Mouse (Mus musculus) brain, embryonic 14.5 days (tissue): ENCODE measurements at regions not wholly inside any gene's neighbourhood (a gene's known extent, or its start where the extent isn't known, plus 50 kb on each side); places are given as distances from the start of the nearest gene placed in this dataset.

Experiments
- CTCF ChIP-seq: fragments of 200-500 bp; IDR thresholded peaks from 2 replicates; pipeline ENCODE4 v1.5.1; 2012; ENCODE audit warnings: inconsistent platforms, mild to moderate bottlenecking, moderate library complexity, borderline replicate concordance; ENCODE audit not compliant: insufficient read depth, insufficient read length; ENCODE audit errors: extremely low read depth
- POLR2A ChIP-seq: fragments of 200-500 bp; IDR thresholded peaks from 2 replicates; pipeline ENCODE4 v1.6.1; 2012; ENCODE audit warnings: mild to moderate bottlenecking, inconsistent platforms, borderline replicate concordance; ENCODE audit not compliant: poor library complexity, insufficient read depth, insufficient read length, severe bottlenecking; ENCODE audit errors: extremely low read depth

- no peak for TF ChIP-seq CTCF
- no peak for TF ChIP-seq POLR2A
Observed at GRCm38 (mm10) chr2:74388078-74388477, 191.2 kb downstream of the Lnpk start.
